ENCODE assay signal across 9 mouse cellular contexts in genomic region chr16:84772496-84773267, GRCm38 (mm10). TPM values are rescaled to one million over a fixed set of nuclear protein-coding genes. Genes with fewer than 3 reads are reported as not detected.
DNase-seq lines count a peak whose midpoint lies in the region; ATAC-seq and TF ChIP-seq lines count a peak whose summit lies in the region.
"Had no signal": no experiment of that assay in that cellular context is flagged by ENCODE, and none has a peak within 500 bp of the region (broad histone marks: within the 10 kb centered on the region; RNA-seq: fewer than 3 reads in every experiment).

No protein-coding gene starts in this region.

- no peaks in the 10 kb centered on the region for H3K36me3 ChIP-seq in hindbrain, postnatal 0 days (ENCODE audit: insufficient read depth, low read length)
- no peaks in the 10 kb centered on the region for H3K36me3 ChIP-seq in stomach, embryonic 15.5 days
- H3K36me3 ChIP-seq: liver, embryonic 15.5 days had no signal

- 0 out of 2 replicates have a peak, but pooled peaks have one; percentile 3 for TF ChIP-seq CTCF in hindbrain, postnatal 0 days (IDR thresholded peaks at IDR 0.05; ENCODE audit: low read depth)

- H3K4me3 ChIP-seq in hindbrain, postnatal 0 days (ENCODE audit: low read length) = peak overlapping the region; percentile 66
- no peak overlapping the region for H3K4me3 ChIP-seq in stomach, embryonic 15.5 days (replicated peaks)

- H3K27ac ChIP-seq in hindbrain, postnatal 0 days = no peak overlapping the region
- H3K27ac ChIP-seq in stomach, embryonic 15.5 days = no peak overlapping the region
- H3K27ac ChIP-seq: liver, embryonic 15.5 days had no signal

- no peaks in the 10 kb centered on the region for H3K9me3 ChIP-seq in hindbrain, postnatal 0 days (ENCODE audit: low read length)
- H3K9me3 ChIP-seq in stomach, embryonic 15.5 days = no peaks in the 10 kb centered on the region
- H3K9me3 ChIP-seq: liver, embryonic 15.5 days had no signal

- no peak for ATAC-seq in cerebellum, adult (ENCODE audit: insufficient number of reproducible peaks, low FRiP score, low TSS enrichment)
- ATAC-seq in hindbrain, postnatal 0 days = no peak
- no peak for ATAC-seq in stomach, embryonic 15.5 days (ENCODE audit: insufficient read depth, low FRiP score, low read depth)

- H3K4me1 ChIP-seq in hindbrain, postnatal 0 days (ENCODE audit: insufficient read depth, low read length) = peaks cover 3% of the 10 kb centered on the region; the same call in 1 of the 2 replicates
- H3K4me1 ChIP-seq in stomach, embryonic 15.5 days = no peaks in the 10 kb centered on the region
- H3K4me1 ChIP-seq: liver, embryonic 15.5 days had no signal

- H3K27me3 ChIP-seq in hindbrain, postnatal 0 days (ENCODE audit: insufficient read depth, low read length) = no peaks in the 10 kb centered on the region
- peaks cover 7% of the 10 kb centered on the region; the same call in 1 of the 2 replicates for H3K27me3 ChIP-seq in stomach, embryonic 15.5 days (replicated peaks)

- no peak overlapping the region for H3K9ac ChIP-seq in hindbrain, postnatal 0 days (replicated peaks; ENCODE audit: low read length)
- no peak overlapping the region for H3K9ac ChIP-seq in stomach, embryonic 15.5 days
- H3K9ac ChIP-seq: liver, embryonic 15.5 days had no signal

- peak; percentile 15 to 41 for DNase-seq in cerebellum, postnatal 10 days
- DNase-seq in lung, postnatal 10 days = peak; percentile 14
- no peak for DNase-seq in lung, adult 18-20 months
- DNase-seq in hindbrain, postnatal 0 days (ENCODE audit: low spot score) = peak; percentile 57
- DNase-seq in Muller cell, postnatal 12 days (ENCODE audit: inconsistent ontology term) = no peak
- no peak for DNase-seq in frontal cortex, postnatal 25 days (ENCODE audit: low spot score in 2 of 2)

- 9% methylated on average over 8 of the region's 8 CpGs for WGBS in hindbrain, postnatal 0 days
- WGBS in stomach, embryonic 15.5 days = 26% methylated on average over 8 of the region's 8 CpGs

- H3K4me2 ChIP-seq in hindbrain, postnatal 0 days (ENCODE audit: low read depth, low read length) = peak overlapping the region; percentile 94
- peak overlapping the region; percentile 99 for H3K4me2 ChIP-seq in stomach, embryonic 15.5 days

RNA-seq across cellular contexts. Expression of gene Jam2, which starts 1.2 kb away (rescaled TPM):
- 31.2 and 34.8 TPM in 2 replicates for total RNA-seq in hindbrain, postnatal 0 days (2014; rRNA removed)
- 28.7 and 33.2 TPM in 2 replicates for polyA plus RNA-seq in hindbrain, postnatal 0 days (2015; fragmentation: Nextera tagmentation; extraction: Ambion mirVana)
- polyA plus RNA-seq in stomach, embryonic 15.5 days (2015; fragmentation: Nextera tagmentation; extraction: Ambion mirVana) = 4.2 and 5.7 TPM in 2 replicates

RNA-seq across cellular contexts. Expression of gene Mrpl39, which starts 37.1 kb away (rescaled TPM):
- total RNA-seq in hindbrain, postnatal 0 days (2014; rRNA removed) = 12.1 and 22.4 TPM in 2 replicates
- 36.2 and 38.2 TPM in 2 replicates for polyA plus RNA-seq in hindbrain, postnatal 0 days (2015; fragmentation: Nextera tagmentation; extraction: Ambion mirVana)
- polyA plus RNA-seq in stomach, embryonic 15.5 days (2015; fragmentation: Nextera tagmentation; extraction: Ambion mirVana) = 41.9 and 48.6 TPM in 2 replicates

Comparison
In these comparisons a context has a peak if more than half of its experiments do, and no peak if none do; other contexts are left out.
1. DNase-seq: peak in cerebellum, postnatal 10 days (2 of 2), lung, postnatal 10 days (single experiment) and hindbrain, postnatal 0 days (single experiment); none in lung, adult 18-20 months (0 of 2), Muller cell, postnatal 12 days (single experiment) and frontal cortex, postnatal 25 days (0 of 2).